Mouse (Mus musculus) embryonic facial prominence, embryonic 10.5 days (tissue): ENCODE data around the gene Gm20737. TPM values are rescaled to one million over a fixed set of nuclear protein-coding genes. Genes with fewer than 3 reads are reported as not detected.
"Not testable (repeated sequence)": the region's sequence is repeated elsewhere in the genome, so short reads cannot be mapped to it uniquely, and the experiment has no call there.

Experiments
- DNase-seq: peaks from one replicate; pipeline ENCODE4 v3.0.0-alpha.2; 2017; ENCODE audit warnings: low spot score
- H3K27ac ChIP-seq: fragments of 300-500 bp; sonication (generic); replicated peaks from 2 replicates; pipeline ENCODE4 v1.5.1; 2016; ENCODE audit warnings: mild to moderate bottlenecking
- H3K27me3 ChIP-seq: fragments of 300-500 bp; sonication (generic); replicated peaks from 2 replicates; pipeline ENCODE4 v1.6.1; 2016; ENCODE audit warnings: low read depth, mild to moderate bottlenecking; ENCODE audit not compliant: poor library complexity, severe bottlenecking
- H3K36me3 ChIP-seq: fragments of 300-500 bp; sonication (generic); replicated peaks from 2 replicates; pipeline ENCODE4 v1.6.1; 2016; ENCODE audit warnings: mild to moderate bottlenecking, moderate library complexity
- H3K4me1 ChIP-seq: fragments of 300-500 bp; sonication (generic); 2 replicates; pipeline ENCODE4 v1.6.1; 2016
- H3K4me3 ChIP-seq: fragments of 300-500 bp; sonication (generic); 2 replicates; pipeline ENCODE4 v1.5.1; 2016; ENCODE audit warnings: mild to moderate bottlenecking, moderate library complexity
- H3K9me3 ChIP-seq: fragments of 300-500 bp; sonication (generic); 2 replicates; pipeline ENCODE4 v1.6.1; 2016; ENCODE audit warnings: mild to moderate bottlenecking
- WGBS: fragments of 180-500 bp; shearing (Covaris S2); methylation state at CpG from one replicate; pipeline ENCODE4 v1.1.7; 2016; 5-methylcytosine and 5-hydroxymethylcytosine counted together
- polyA plus RNA-seq: library from polyadenylated mRNA; unstranded; fragments of >200 nt; fragmentation: Nextera tagmentation; extraction: Ambion mirVana; gene quantifications from 2 replicates; pipeline ENCODE4 v1.2.1, GENCODE M21; 2016

Gene Gm20737
- not detected in 2 replicates for polyA plus RNA-seq

DNA sequence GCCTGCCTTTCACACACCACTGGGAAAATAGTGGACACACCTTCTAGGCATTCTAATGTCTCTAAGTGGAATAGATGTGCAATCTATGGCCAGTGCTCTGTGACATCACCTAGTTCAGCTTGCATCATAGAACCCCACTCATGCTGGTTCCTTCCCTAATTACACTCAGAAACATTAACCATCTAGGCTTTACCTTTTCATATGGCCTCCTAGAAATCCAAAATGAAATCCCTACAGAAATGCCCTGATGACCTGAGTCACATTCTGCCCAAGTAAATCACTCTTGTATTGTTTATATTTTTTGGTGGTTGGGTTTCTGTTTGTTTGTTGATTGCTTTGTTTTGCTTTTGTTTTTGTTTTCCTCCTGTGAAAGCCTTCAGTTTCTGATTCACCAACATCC, at the start of gene Gm20737:
Gm20737 (minus strand) TSS at position 101 of the 400 bp plus-strand sequence.
- H3K9me3 ChIP-seq, H3K4me3 ChIP-seq, H3K27me3 ChIP-seq, H3K27ac ChIP-seq, H3K4me1 ChIP-seq, DNase-seq, H3K36me3 ChIP-seq: not testable (repeated sequence)

DNA sequence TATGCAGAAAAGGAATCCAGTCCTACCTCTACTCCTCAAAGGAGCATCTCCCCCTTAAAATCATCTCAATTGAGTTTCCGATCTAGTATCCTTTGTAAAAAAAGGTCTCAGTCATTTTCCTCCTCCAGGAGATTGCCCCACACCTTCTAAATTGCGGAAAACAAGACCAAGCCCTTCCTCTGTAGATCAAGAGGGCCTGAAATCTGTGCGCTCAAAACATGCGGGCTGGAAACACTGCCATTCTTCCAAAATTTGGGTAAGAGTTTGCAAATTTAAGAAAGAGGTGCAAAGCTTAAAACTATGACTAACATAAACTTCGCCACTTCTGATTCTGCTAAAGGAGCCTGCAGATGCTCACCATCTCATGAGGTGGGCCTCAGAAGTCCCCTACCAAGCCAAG, 17.3 kb upstream of the Gm20737 start, which contains the start of gene Gm21775:
Gm21775 (plus strand) TSS at position 301 of the 400 bp plus-strand sequence.
- not testable (repeated sequence) for H3K9me3 ChIP-seq, H3K4me1 ChIP-seq, H3K36me3 ChIP-seq, H3K27ac ChIP-seq, DNase-seq, H3K4me3 ChIP-seq, H3K27me3 ChIP-seq
- 90% methylated on average over 5 of the region's 5 CpGs for WGBS

Other genes with a start within 250 kb of the Gm20737 start
- gene Gm20834, start 211.5 kb downstream of the Gm20737 start, polyA plus RNA-seq, result not detected in 2 replicates
- gene Gm28510, start 123.3 kb downstream of the Gm20737 start, polyA plus RNA-seq, result not detected in 2 replicates
- gene Gm21775, start 17.4 kb upstream of the Gm20737 start, polyA plus RNA-seq, result not detected in 2 replicates
- not detected in 2 replicates for gene Gm21900, start 80.3 kb upstream of the Gm20737 start, polyA plus RNA-seq
- not detected in 2 replicates for gene Gm20777, start 216.4 kb upstream of the Gm20737 start, polyA plus RNA-seq